9 mouse cellular contexts compared by ENCODE assay signal in genomic region chr8:106929155-106929913, GRCm38 (mm10). TPM values are rescaled to one million over a fixed set of nuclear protein-coding genes. Genes with fewer than 3 reads are reported as not detected.
DNase-seq lines count a peak whose midpoint lies in the region; ATAC-seq and TF ChIP-seq lines count a peak whose summit lies in the region.
"Had no signal": no experiment of that assay in that cellular context is flagged by ENCODE, and none has a peak within 500 bp of the region (broad histone marks: within the 10 kb centered on the region; RNA-seq: fewer than 3 reads in every experiment).

No protein-coding gene starts in this region.

- intact Hi-C loops in heart, postnatal 25 days (cut with DNase I) = loop anchor here (5.0 kb wide), 1 partner anchor 73 kb away; no protein-coding TSS in a partner anchor

- WGBS in lung, adult 2 months = 37% methylated on average over 6 of the region's 6 CpGs
- WGBS in midbrain, embryonic 14.5 days = 77% methylated on average over 6 of the region's 6 CpGs

- H3K4me2 ChIP-seq in midbrain, embryonic 14.5 days (ENCODE audit: low read length) = no peak overlapping the region
- H3K4me2 ChIP-seq: neural tube, embryonic 12.5 days had no signal

- ATAC-seq in Patski = peak; percentile 67
- no peak for ATAC-seq in midbrain, embryonic 14.5 days (ENCODE audit: low FRiP score, low TSS enrichment)

- H3K9me3 ChIP-seq in midbrain, embryonic 14.5 days (ENCODE audit: control insufficient read depth, low read length) = no peaks in the 10 kb centered on the region
- H3K9me3 ChIP-seq: neural tube, embryonic 12.5 days had no signal

- H3K9ac ChIP-seq in midbrain, embryonic 14.5 days (replicated peaks; ENCODE audit: low read length) = no peak overlapping the region
- H3K9ac ChIP-seq: neural tube, embryonic 12.5 days had no signal

- TF ChIP-seq CTCF in Patski (IDR thresholded peaks at IDR 0.05) = no peak
- no peak for TF ChIP-seq CTCF in lung, adult 2 months (IDR thresholded peaks at IDR 0.05; ENCODE audit: insufficient read depth, low read length)

- peaks cover 3% of the 10 kb centered on the region; the same call in 1 of the 2 replicates for H3K4me1 ChIP-seq in lung, adult 2 months (ENCODE audit: control insufficient read depth, insufficient read depth, low read length)
- peaks cover 7% of the 10 kb centered on the region; the same call in 1 of the 2 replicates for H3K4me1 ChIP-seq in midbrain, embryonic 14.5 days (ENCODE audit: control insufficient read depth, insufficient read depth, low read length)

- H3K4me3 ChIP-seq in lung, adult 2 months (replicated peaks; ENCODE audit: extremely low read depth, low read depth, low read length) = no peak overlapping the region
- no peak overlapping the region for H3K4me3 ChIP-seq in midbrain, embryonic 14.5 days (replicated peaks; ENCODE audit: low read depth, low read length)
- H3K4me3 ChIP-seq: neural tube, embryonic 12.5 days had no signal

- no peak for DNase-seq in Patski (ENCODE audit: low read depth, low spot score)
- DNase-seq in embryo, embryonic 10.5 days (ENCODE audit: low spot score) = peak; percentile 59
- DNase-seq in heart, postnatal 25 days (ENCODE audit: low spot score) = peak; percentile 49
- peak; percentile 31 for DNase-seq in lung, adult 2 months
- DNase-seq in cerebellum, postnatal 14 days = no peak
- DNase-seq in frontal cortex, postnatal 25 days (ENCODE audit: low spot score in 2 of 2) = no peak
- DNase-seq in frontal cortex, postnatal 36 days (ENCODE audit: low spot score in 2 of 2) = no peak
- DNase-seq in midbrain, embryonic 14.5 days = no peak

- no peaks in the 10 kb centered on the region for H3K27me3 ChIP-seq in Patski
- no peaks in the 10 kb centered on the region; the same call in 1 of the 2 replicates for H3K27me3 ChIP-seq in midbrain, embryonic 14.5 days (ENCODE audit: control insufficient read depth, insufficient read depth, low read length)

- H3K36me3 ChIP-seq in midbrain, embryonic 14.5 days (ENCODE audit: control insufficient read depth, insufficient read depth, low read length) = no peaks in the 10 kb centered on the region
- H3K36me3 ChIP-seq: neural tube, embryonic 12.5 days had no signal

- no peak overlapping the region for H3K27ac ChIP-seq in midbrain, embryonic 14.5 days (replicated peaks; ENCODE audit: low read depth, low read length)
- H3K27ac ChIP-seq: neural tube, embryonic 12.5 days had no signal

- no peak for TF ChIP-seq POLR2A in lung, adult 2 months (IDR thresholded peaks at IDR 0.05; ENCODE audit: borderline replicate concordance, extremely low read depth, low read depth, low read length)

- POLR2A ChIA-PET in Patski (lab: Charles Lee) = interaction anchor here (0.6 to 1.3 kb wide), 3 partner anchors 22 to 1866 kb away, joined by 3 to 8 read pairs (median 4); no protein-coding TSS in a partner anchor

- CTCF ChIA-PET in Patski (lab: Charles Lee) = interaction anchor here (0.9 to 2.7 kb wide), 4 partner anchors 19 to 82 kb away, joined by 3 to 7 read pairs (median 4); no protein-coding TSS in a partner anchor

- in situ Hi-C loops in Patski (cut with MboI; ENCODE audit: low pct_unique_long_range_greater_than_20kb) = no loop called here

RNA-seq across cellular contexts. Expression of gene Sntb2, which starts 6.2 kb away (rescaled TPM):
- 33.4 TPM for polyA plus RNA-seq in Patski (2021)
- total RNA-seq in heart, postnatal 25 days (2021) = 10 to 100 TPM; 12.9 to 13.0 TPM
- 9.9 and 12.1 TPM in 2 replicates for polyA plus RNA-seq in lung, adult 2 months (2012; rRNA removed)
- 3.5 and 3.9 TPM in 2 replicates for polyA plus RNA-seq in midbrain, embryonic 14.5 days (2014; fragmentation: Nextera tagmentation; extraction: Ambion mirVana)

RNA-seq across cellular contexts. Expression of gene Utp4, which starts 35.9 kb away (rescaled TPM):
- polyA plus RNA-seq in Patski (2021) = 47.0 TPM
- total RNA-seq in heart, postnatal 25 days (2021) = 10 to 100 TPM; 17.7 to 19.1 TPM
- polyA plus RNA-seq in lung, adult 2 months (2012; rRNA removed) = 12.3 and 14.5 TPM in 2 replicates
- 39.8 and 44.8 TPM in 2 replicates for polyA plus RNA-seq in midbrain, embryonic 14.5 days (2014; fragmentation: Nextera tagmentation; extraction: Ambion mirVana)

RNA-seq across cellular contexts. Expression of gene Has3, which starts 59.3 kb away (rescaled TPM):
- polyA plus RNA-seq in Patski (2021) = 0.78 TPM
- total RNA-seq in heart, postnatal 25 days (2021) = 1 to 10 TPM; 1.0 to 1.7 TPM
- 0.48 and 0.89 TPM in 2 replicates for polyA plus RNA-seq in lung, adult 2 months (2012; rRNA removed)
- 0.70 and 1.8 TPM in 2 replicates for polyA plus RNA-seq in midbrain, embryonic 14.5 days (2014; fragmentation: Nextera tagmentation; extraction: Ambion mirVana)

Comparison
In these comparisons a context has a peak if more than half of its experiments do, and no peak if none do; other contexts are left out.
1. DNase-seq: peak in embryo, embryonic 10.5 days (single experiment), heart, postnatal 25 days (single experiment) and lung, adult 2 months (single experiment); none in Patski (single experiment), cerebellum, postnatal 14 days (0 of 2), frontal cortex, postnatal 25 days (0 of 2), frontal cortex, postnatal 36 days (0 of 2) and midbrain, embryonic 14.5 days (single experiment).